Mouse (Mus musculus): ENCODE results near the gene Dscam.

The Dscam gene

GRCm38 (mm10) chr16:97017171-97017738 lies 153.3 kb downstream of the Dscam start:
- in situ Hi-C loops (cut with MboI), result no loop called here

- in situ Hi-C loops (cut with MboI), result no loop called here
These were observed 154.2 kb downstream of the Dscam start for GRCm38 (mm10) chr16:97016244-97016850.

- in situ Hi-C loops (cut with MboI), result no loop called here
These were observed 156.2 kb downstream of the Dscam start for GRCm38 (mm10) chr16:97014343-97014742.

GRCm38 (mm10) chr16:97009116-97010055 lies 161.2 kb downstream of the Dscam start:
- in situ Hi-C loops (cut with MboI), result no loop called here

GRCm38 (mm10) chr16:97007892-97008527 lies 162.5 kb downstream of the Dscam start:
- in situ Hi-C loops (cut with MboI), result no loop called here

GRCm38 (mm10) chr16:97006854-97007182 lies 163.7 kb downstream of the Dscam start:
- in situ Hi-C loops (cut with MboI), result no loop called here

- in situ Hi-C loops (cut with MboI), result no loop called here
These were observed 164.3 kb downstream of the Dscam start for GRCm38 (mm10) chr16:97006041-97006853.

GRCm38 (mm10) chr16:97003965-97004364 lies 166.6 kb downstream of the Dscam start:
- in situ Hi-C loops (cut with MboI), result no loop called here

GRCm38 (mm10) chr16:97002837-97003236 lies 167.7 kb downstream of the Dscam start:
- in situ Hi-C loops (cut with MboI), result no loop called here

- in situ Hi-C loops (cut with MboI), result no loop called here
These were observed 168.4 kb downstream of the Dscam start for GRCm38 (mm10) chr16:97002189-97002588.

- in situ Hi-C loops (cut with MboI), result no loop called here
These were observed 173.7 kb downstream of the Dscam start for GRCm38 (mm10) chr16:96996854-96997253.

GRCm38 (mm10) chr16:96995858-96996257 lies 174.7 kb downstream of the Dscam start:
- in situ Hi-C loops (cut with MboI), result no loop called here

GRCm38 (mm10) chr16:96987396-96987795 lies 183.2 kb downstream of the Dscam start:
- in situ Hi-C loops (cut with MboI), result no loop called here

GRCm38 (mm10) chr16:96973300-96973699 lies 197.3 kb downstream of the Dscam start:
- in situ Hi-C loops (cut with MboI), result no loop called here

- in situ Hi-C loops (cut with MboI), result no loop called here
These were observed 198.8 kb downstream of the Dscam start for GRCm38 (mm10) chr16:96971768-96972167.

- in situ Hi-C loops (cut with MboI), result no loop called here
These were observed 200.1 kb downstream of the Dscam start for GRCm38 (mm10) chr16:96970412-96970811.

- in situ Hi-C loops (cut with MboI), result no loop called here
These were observed 200.9 kb downstream of the Dscam start for GRCm38 (mm10) chr16:96969643-96970042.

GRCm38 (mm10) chr16:96968885-96969480 lies 201.6 kb downstream of the Dscam start:
- in situ Hi-C loops (cut with MboI), result no loop called here

GRCm38 (mm10) chr16:96959695-96960094 lies 210.9 kb downstream of the Dscam start:
- in situ Hi-C loops (cut with MboI), result no loop called here

GRCm38 (mm10) chr16:96945468-96946302 lies 224.9 kb downstream of the Dscam start:
- in situ Hi-C loops (cut with MboI), result no loop called here
